Mouse (Mus musculus) E14TG2a.4 (cell line): ENCODE data around the gene Cd8b1.

Source experiments
- CTCF ChIP-seq: conservative IDR thresholded peaks from 2 replicates; pipeline ENCODE4 v1.5.1; 2014; ENCODE audit warnings: low read length
- NANOG ChIP-seq: IDR thresholded peaks from 2 replicates; pipeline ENCODE4 v1.6.1; 2014; ENCODE audit warnings: borderline replicate concordance, low read length, mixed read lengths

- no peak for TF ChIP-seq CTCF
- no peak for TF ChIP-seq NANOG
These were observed 7.3 kb downstream of the Cd8b1 start for GRCm38 (mm10) chr6:71329881-71330280.
